Mouse (Mus musculus) liver, embryonic 16.5 days (tissue): ENCODE data around the gene Adgrl1. TPM values are rescaled to one million over a fixed set of nuclear protein-coding genes. Genes with fewer than 3 reads are reported as not detected.

Source experiments
- ATAC-seq: fragments of 200-750 bp; cut with Nextera tagmentation; 2 replicates; pipeline ENCODE4 v1.8.0; 2017; ENCODE audit warnings: low read depth, mild to moderate bottlenecking, moderate number of reproducible peaks, moderate library complexity
- H3K27ac ChIP-seq: fragments of 300-500 bp; sonication (generic); 2 replicates; pipeline ENCODE4 v1.5.1; 2014; ENCODE audit warnings: mild to moderate bottlenecking, low read length
- H3K27me3 ChIP-seq: fragments of 300-500 bp; sonication (generic); 2 replicates; pipeline ENCODE4 v1.6.1; 2014; ENCODE audit warnings: low read depth, low read length, mixed read lengths; ENCODE audit not compliant: control insufficient read depth, insufficient read depth
- H3K36me3 ChIP-seq: fragments of 300-500 bp; sonication (generic); 2 replicates; pipeline ENCODE4 v1.6.1; 2014; ENCODE audit warnings: mild to moderate bottlenecking; ENCODE audit not compliant: control insufficient read depth, insufficient read depth
- H3K4me1 ChIP-seq: fragments of 300-500 bp; sonication (generic); 2 replicates; pipeline ENCODE4 v1.6.1; 2014; ENCODE audit warnings: low read depth, low read length, mixed read lengths; ENCODE audit not compliant: control insufficient read depth
- H3K4me2 ChIP-seq: fragments of 300-500 bp; sonication (generic); 2 replicates; pipeline ENCODE4 v1.6.1; 2014; ENCODE audit warnings: low read depth, low read length, mixed read lengths
- H3K4me3 ChIP-seq: fragments of 300-500 bp; sonication (generic); 2 replicates; pipeline ENCODE4 v1.5.1; 2014; ENCODE audit warnings: low read depth, mild to moderate bottlenecking, low read length
- H3K9ac ChIP-seq: fragments of 300-500 bp; sonication (generic); 2 replicates; pipeline ENCODE4 v1.6.1; 2014; ENCODE audit warnings: low read depth, low read length
- H3K9me3 ChIP-seq: fragments of 300-500 bp; sonication (generic); replicated peaks from 2 replicates; pipeline ENCODE4 v1.6.1; 2016; ENCODE audit warnings: low read length; ENCODE audit not compliant: control insufficient read depth
- WGBS: fragments of 180-500 bp; shearing (Covaris S2); extraction: QIAGEN DNeasy Blood & Tissue Kit; methylation state at CpG from one replicate; pipeline ENCODE4 v1.1.7; 2014; ENCODE audit not compliant: insufficient replicate concordance; 5-methylcytosine and 5-hydroxymethylcytosine counted together
- polyA plus RNA-seq: library from polyadenylated mRNA; unstranded; fragments of >200 nt; fragmentation: Nextera tagmentation; extraction: Ambion mirVana; gene quantifications from 2 replicates; pipeline ENCODE4 v1.2.1, GENCODE M21; 2015

Adgrl1 gene
- polyA plus RNA-seq, 1 experiment from 2014 or later: 1.2 TPM

DNA sequence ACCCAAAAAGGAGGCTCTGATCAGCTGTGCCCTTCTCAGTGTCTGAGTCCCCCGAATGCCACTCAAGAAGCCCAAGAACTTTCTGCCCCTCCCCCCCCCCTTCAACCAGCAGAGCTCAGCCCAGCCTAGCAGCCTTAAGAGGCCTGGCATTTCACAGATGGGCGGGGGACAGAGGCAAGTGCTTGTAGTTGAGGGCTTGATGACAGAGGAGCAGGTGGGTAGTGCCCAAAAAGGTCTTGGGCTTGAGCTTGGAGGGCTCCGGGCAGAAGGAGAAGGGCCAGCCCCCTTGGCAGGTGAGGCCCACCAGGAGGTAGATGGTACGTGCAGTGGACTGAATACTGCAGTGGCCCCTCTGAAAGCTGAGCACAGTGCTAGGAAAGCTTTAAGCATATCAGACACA is 74.6 kb downstream of the Adgrl1 start:
- no peak overlapping the region for H3K4me3 ChIP-seq
- peaks cover 39% of the 10 kb centered on the region for H3K4me1 ChIP-seq
- H3K27ac ChIP-seq: no peak overlapping the region
- H3K9ac ChIP-seq: no peak overlapping the region; the same call in 1 of the 2 replicates
- ATAC-seq: no peak
- H3K27me3 ChIP-seq: no peaks in the 10 kb centered on the region
- H3K4me2 ChIP-seq: no peak overlapping the region
- WGBS: 80% methylated on average over 4 of the region's 4 CpGs
- peaks cover 5% of the 10 kb centered on the region for H3K36me3 ChIP-seq
- H3K9me3 ChIP-seq: no peaks in the 10 kb centered on the region

DNA sequence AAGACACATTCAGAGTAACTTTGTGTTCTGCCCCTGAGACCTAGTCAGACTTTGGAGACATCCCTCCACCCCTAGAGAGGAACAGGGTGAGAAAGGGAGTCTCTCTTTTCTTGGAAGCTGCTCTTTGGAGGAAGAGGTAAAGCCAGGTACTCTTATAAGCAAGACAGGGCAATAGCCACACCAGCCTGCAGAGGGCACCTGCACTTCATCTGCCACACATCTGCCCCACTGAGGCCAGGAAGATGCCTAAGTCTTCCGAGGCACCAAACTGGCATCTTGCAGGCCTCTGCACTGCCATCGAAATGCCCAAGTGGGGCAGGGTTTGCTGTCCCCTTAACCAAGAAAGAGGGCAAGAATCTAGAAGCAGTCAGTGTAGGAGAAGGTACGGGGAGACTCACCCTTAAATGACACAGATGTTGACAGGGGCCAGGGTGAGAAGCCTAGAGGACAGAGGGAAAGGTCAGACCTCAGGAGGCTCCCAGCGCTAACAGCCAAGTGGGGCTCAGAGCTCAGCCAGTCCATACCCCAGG is 76.3 kb downstream of the Adgrl1 start:
- H3K4me2 ChIP-seq: no peak overlapping the region
- H3K9me3 ChIP-seq: no peaks in the 10 kb centered on the region
- no peak for ATAC-seq
- no peak overlapping the region for H3K4me3 ChIP-seq
- H3K36me3 ChIP-seq: no peaks in the 10 kb centered on the region
- no peak overlapping the region for H3K27ac ChIP-seq
- H3K9ac ChIP-seq: no peak overlapping the region
- 65% methylated on average over 4 of the region's 4 CpGs for WGBS
- H3K27me3 ChIP-seq: no peaks in the 10 kb centered on the region
- peaks cover 37% of the 10 kb centered on the region for H3K4me1 ChIP-seq

DNA sequence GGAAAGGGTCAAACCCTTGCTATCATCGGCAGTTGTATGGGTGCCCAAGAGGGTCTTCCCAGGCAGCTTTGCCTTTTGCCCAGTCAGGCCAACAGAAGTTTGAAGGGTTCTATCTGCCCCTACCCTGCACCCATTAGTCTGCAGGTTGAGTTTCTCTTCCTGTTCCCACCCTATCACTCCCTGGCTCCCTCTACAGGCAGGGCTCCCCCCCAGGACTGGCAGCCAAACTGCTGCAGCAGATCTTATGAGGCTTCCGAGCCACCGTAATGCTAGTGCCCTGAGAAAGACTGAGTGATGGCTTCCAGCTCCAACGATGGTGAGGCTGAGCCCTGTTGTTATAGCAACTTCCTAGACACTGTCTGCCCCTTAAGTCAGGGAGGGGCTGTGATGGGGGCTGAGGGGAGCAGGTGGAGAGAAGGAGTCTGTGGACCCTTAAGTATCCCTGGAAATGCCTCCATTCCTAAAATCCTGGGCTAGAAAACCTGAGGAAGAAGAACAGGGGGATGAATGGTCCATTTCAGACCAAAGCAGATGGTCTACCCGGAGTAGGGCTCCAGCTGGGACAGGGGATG is 77.0 kb downstream of the Adgrl1 start:
- ATAC-seq: no peak
- WGBS: 80% methylated on average over 5 of the region's 5 CpGs
- no peaks in the 10 kb centered on the region for H3K9me3 ChIP-seq
- H3K27me3 ChIP-seq: no peaks in the 10 kb centered on the region
- peaks cover 7% of the 10 kb centered on the region for H3K36me3 ChIP-seq
- no peak overlapping the region for H3K27ac ChIP-seq
- no peak overlapping the region for H3K4me3 ChIP-seq
- H3K4me1 ChIP-seq: peaks cover 31% of the 10 kb centered on the region
- H3K9ac ChIP-seq: no peak overlapping the region
- no peak overlapping the region for H3K4me2 ChIP-seq

DNA sequence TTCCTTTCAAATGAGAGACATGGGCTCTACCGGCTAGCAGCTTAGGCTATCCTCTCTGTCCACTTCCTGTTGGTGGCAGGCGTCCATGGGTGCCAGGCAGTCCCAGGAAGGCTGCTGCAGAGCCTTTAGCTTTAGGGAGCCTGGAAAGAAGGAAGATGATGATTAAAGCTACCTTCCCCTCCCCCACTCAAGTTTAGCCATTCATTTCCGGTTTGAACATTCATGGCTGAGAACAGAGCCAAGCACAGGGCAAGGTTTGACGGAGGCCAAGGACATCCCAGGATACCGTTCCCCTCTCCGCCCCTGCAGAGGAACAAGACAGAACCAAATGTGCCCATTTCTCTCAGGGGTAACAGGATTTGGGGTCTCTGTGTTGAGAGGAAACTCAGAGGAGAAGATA is 77.7 kb downstream of the Adgrl1 start:
- Histone ChIP-seq H3K27ac (no peak overlapping the region), H3K36me3 (peaks cover 10% of the 10 kb centered on the region), H3K27me3 (no peaks in the 10 kb centered on the region), H3K4me1 (peaks cover 31% of the 10 kb centered on the region), H3K9me3 (no peaks in the 10 kb centered on the region), H3K4me3 (no peak overlapping the region), H3K9ac (no peak overlapping the region), H3K4me2 (no peak overlapping the region)
- WGBS: 48% methylated on average over 6 of the region's 6 CpGs
- no peak for ATAC-seq

DNA sequence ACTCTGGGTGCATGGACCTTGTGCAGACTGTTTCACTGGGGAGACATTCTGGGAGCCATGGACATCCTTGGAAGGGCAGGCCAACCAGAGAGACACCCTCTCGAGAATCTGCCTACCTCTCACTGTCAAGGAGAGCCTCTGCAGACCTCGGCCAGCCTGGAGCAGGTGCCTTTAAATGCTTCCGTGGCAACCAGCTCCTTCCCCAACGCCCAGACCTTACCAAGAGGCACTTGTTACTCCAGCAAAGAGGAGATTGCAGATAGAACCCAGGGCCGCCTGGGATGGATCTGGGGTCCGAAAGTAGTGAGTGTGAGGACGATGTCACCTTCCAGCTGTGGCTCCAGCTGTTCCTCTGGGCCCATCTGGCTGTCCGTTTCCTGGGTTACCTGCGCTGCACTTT is 78.3 kb downstream of the Adgrl1 start:
- Histone ChIP-seq H3K9me3 (no peaks in the 10 kb centered on the region), H3K27ac (no peak overlapping the region), H3K4me2 (no peak overlapping the region), H3K36me3 (peaks cover 10% of the 10 kb centered on the region), H3K9ac (no peak overlapping the region), H3K27me3 (no peaks in the 10 kb centered on the region), H3K4me3 (no peak overlapping the region), H3K4me1 (peaks cover 30% of the 10 kb centered on the region)
- WGBS: 70% methylated on average over 9 of the region's 9 CpGs
- ATAC-seq: no peak

DNA sequence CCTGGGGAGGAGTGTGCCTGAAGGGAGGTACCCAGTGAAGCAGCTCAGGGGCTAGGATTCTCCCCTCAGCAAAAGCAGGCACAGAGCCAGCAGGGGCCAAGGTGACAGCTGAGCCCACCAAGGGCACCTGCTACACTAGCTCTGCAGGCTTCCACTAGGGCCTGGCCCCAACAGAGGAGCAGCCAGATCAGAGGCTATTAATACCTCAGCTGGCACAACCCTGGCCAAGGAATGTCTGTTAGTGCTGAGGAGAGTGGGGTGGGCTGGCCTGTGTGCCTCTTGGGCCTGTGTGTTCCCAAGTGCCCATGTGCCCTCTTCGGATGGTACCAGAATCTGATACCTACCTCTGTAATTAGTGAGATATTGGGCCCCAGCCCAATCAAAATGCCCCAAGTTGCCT is 80.3 kb downstream of the Adgrl1 start:
- H3K36me3 ChIP-seq: peaks cover 10% of the 10 kb centered on the region
- H3K4me1 ChIP-seq: peaks cover 15% of the 10 kb centered on the region
- H3K4me2 ChIP-seq: no peak overlapping the region
- 57% methylated on average over 1 of the region's 1 CpGs for WGBS
- no peak for ATAC-seq
- no peaks in the 10 kb centered on the region for H3K9me3 ChIP-seq
- no peak overlapping the region for H3K9ac ChIP-seq
- no peak overlapping the region for H3K27ac ChIP-seq
- no peak overlapping the region for H3K4me3 ChIP-seq
- H3K27me3 ChIP-seq: no peaks in the 10 kb centered on the region

DNA sequence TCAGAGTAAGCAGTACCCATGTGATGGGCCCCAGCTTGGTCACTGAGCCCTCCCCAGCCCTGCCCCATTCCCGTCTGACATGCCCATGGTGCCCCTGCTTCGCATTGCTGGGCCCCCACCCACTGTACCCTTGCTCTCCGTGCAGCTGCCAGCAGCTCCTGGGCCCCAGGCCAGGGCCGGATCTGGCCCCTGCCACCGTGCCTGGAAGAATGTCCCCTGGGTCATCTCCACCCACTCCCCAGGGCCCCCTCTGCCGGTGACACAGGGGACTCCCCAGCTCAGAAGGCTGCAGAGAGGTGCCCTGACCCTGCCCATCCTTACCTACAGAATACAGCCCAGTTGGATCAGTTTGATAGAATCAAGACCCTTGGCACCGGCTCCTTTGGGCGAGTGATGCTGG is 80.9 kb downstream of the Adgrl1 start:
- H3K27ac ChIP-seq: no peak overlapping the region
- H3K27me3 ChIP-seq: no peaks in the 10 kb centered on the region
- ATAC-seq: no peak
- no peak overlapping the region for H3K4me2 ChIP-seq
- no peak overlapping the region for H3K4me3 ChIP-seq
- H3K36me3 ChIP-seq: peaks cover 12% of the 10 kb centered on the region
- no peak overlapping the region for H3K9ac ChIP-seq
- H3K4me1 ChIP-seq: peaks cover 15% of the 10 kb centered on the region
- no peaks in the 10 kb centered on the region for H3K9me3 ChIP-seq
- WGBS: 80% methylated on average over 8 of the region's 8 CpGs

DNA sequence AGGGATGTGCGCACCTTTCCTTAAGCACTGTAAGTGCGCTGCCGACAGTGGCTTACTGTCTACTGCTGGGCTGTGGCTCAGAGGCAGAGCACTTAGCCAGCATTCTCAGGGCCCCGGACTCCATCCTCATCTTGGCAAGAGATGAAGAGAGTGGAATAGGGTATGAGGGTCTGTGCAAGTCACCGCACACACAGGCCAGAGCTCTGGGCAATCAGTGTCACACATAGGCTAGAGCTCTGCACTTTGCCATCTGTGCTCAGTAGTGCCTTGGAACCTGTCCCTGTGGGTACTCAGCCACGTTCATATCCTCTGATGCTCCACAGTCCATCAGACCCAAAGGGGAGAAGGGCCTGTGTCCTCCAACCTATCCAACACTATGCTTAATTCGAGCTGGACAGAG is 81.6 kb downstream of the Adgrl1 start:
- Histone ChIP-seq H3K36me3 (peaks cover 13% of the 10 kb centered on the region), H3K4me3 (no peak overlapping the region), H3K27ac (no peak overlapping the region), H3K9me3 (no peaks in the 10 kb centered on the region), H3K4me2 (no peak overlapping the region), H3K4me1 (peaks cover 15% of the 10 kb centered on the region), H3K9ac (no peak overlapping the region), H3K27me3 (no peaks in the 10 kb centered on the region)
- ATAC-seq: no peak
- WGBS: 82% methylated on average over 7 of the region's 7 CpGs

DNA sequence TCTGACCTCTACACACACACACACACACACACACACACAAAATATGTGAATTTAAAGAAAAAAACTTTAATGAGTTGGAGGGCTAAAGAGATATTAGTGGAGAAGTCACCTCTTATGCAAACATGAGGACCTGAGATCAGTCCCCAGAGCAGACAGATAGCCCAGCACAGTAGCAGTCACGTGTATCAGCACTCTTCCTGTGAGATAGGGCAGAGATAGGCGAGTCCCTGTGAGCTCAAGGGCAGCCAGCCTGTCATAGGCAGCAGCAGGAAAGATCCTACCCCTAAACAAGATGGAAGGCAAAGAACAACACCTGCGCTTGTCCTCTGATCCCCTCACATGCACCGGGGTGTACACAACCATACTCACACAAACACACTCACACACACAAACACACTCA is 82.5 kb downstream of the Adgrl1 start:
- peaks cover 9% of the 10 kb centered on the region for H3K4me1 ChIP-seq
- H3K4me3 ChIP-seq: no peak overlapping the region
- no peak overlapping the region for H3K9ac ChIP-seq
- WGBS: 44% methylated on average over 4 of the region's 4 CpGs
- no peak overlapping the region for H3K27ac ChIP-seq
- H3K36me3 ChIP-seq: peaks cover 20% of the 10 kb centered on the region
- peak; percentile 73 for ATAC-seq
- no peaks in the 10 kb centered on the region for H3K9me3 ChIP-seq
- H3K4me2 ChIP-seq: no peak overlapping the region
- H3K27me3 ChIP-seq: no peaks in the 10 kb centered on the region
